Mouse (Mus musculus): ENCODE data around the gene Mrgprh.
A peak's percentile ranks its signal among the peaks of the same experiment; 100 is the strongest.

Gene Mrgprh

DNA sequence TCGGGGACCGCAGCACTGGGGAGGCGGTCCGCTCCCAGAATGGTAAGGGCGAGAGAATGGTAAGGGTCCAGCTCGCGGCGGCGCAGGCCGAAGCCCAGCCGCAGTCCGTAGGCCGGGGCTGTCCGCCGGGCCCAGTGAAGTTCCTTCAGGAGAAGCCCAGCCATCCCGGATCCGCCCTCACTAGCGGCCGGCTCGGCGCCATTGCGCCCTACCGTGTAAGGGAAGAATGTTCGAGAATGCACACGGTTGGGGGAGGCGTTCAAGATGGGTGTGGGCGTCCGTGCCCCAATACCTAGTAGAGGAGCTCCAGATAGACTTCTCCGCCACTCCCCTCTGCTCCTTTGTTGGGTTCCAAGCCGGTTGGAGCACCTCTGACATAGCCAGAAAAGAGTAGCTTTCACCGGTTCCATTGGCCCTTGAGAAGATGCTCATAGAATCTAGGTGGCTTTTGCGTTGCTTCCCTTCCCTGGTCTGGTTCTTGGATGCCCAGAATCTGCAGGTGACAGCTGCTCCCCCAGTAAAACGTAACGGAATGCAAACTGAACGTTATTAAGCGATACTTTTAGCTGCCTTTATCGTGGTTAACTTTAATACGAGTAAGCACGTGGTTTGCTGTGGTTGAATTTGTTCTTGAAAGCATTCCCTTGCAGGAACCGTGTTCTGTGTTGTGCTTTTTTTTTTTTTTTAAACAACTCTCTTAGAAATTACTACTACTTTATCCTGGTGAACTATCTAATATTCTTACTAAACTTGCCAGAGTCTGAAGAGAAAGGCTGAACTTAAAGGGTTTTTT, 41.0 kb downstream of the Mrgprh start:
- peak; percentile 35 to 66 for DNase-seq (ENCODE audit: low spot score in 2 of 2)

GRCm38 (mm10) chr17:12921073-12921472, 45.2 kb downstream of the Mrgprh start:
- no peak for DNase-seq (ENCODE audit: low spot score in 2 of 2)

DNA sequence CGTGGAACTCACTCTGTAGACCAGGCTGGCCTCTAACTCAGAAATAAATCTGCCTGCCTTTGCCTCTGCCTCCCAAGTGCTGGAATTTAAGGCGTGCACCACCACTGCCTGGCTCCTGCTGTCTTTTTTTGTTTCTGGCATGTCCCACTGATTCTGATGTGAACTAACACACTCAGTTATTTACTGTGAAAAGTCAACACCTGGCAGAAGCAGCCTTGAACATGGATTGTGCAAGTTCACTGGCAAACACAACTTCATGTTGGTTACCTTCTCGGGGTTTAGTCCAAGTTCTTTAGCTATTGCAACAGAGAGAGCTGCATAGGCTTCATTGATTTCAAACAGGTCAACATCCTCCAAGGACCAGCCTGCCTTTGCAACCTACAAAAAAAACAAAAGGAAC, 49.2 kb downstream of the Mrgprh start:
- DNase-seq (ENCODE audit: low spot score in 2 of 2), result no peak

DNA sequence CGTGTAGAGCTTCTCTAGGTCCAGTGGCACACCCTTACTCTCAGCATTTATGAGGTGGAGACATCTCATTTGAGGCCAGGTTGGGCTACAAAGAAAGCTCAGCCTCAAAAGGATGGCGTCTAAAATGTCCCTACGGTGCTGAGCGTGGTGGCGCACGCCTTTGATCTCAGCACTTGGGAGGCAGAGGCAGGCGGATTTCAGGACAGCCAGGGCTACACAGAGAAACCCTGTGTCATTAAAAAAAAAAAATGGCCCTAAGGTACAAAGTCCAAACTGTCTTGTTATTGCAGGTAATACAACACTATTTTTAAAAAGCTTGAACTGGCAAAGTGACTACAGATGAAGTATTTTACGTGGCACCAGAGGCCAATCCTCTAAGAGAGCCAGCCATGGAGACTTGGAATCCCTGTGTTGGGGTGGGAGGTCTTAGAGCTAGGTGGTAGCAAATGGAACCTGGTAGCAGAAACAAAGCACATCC, 49.9 kb downstream of the Mrgprh start:
- no peak for DNase-seq (ENCODE audit: low spot score in 2 of 2)
